Mouse (Mus musculus) embryonic facial prominence, embryonic 11.5 days (tissue): Measurements from ENCODE around the gene Tppp. TPM values are rescaled to one million over a fixed set of nuclear protein-coding genes. Genes with fewer than 3 reads are reported as not detected.
"Not testable (repeated sequence)": the region's sequence is repeated elsewhere in the genome, so short reads cannot be mapped to it uniquely, and the experiment has no call there.

Experiments
- ATAC-seq: fragments of 200-750 bp; cut with Nextera tagmentation; replicated peaks from 2 replicates; pipeline ENCODE4 v1.8.0; 2017; ENCODE audit warnings: low read depth; ENCODE audit not compliant: insufficient number of reproducible peaks, low FRiP score, low TSS enrichment
- DNase-seq: peaks from one replicate; pipeline ENCODE4 v3.0.0-alpha.2; 2015; ENCODE audit warnings: low spot score
- H3K27ac ChIP-seq: fragments of 300-500 bp; sonication (generic); replicated peaks from 2 replicates; pipeline ENCODE4 v1.5.1; 2014; ENCODE audit warnings: mild to moderate bottlenecking, low read depth, low read length, control low read depth
- H3K27me3 ChIP-seq: fragments of 300-500 bp; sonication (generic); 2 replicates; pipeline ENCODE4 v1.6.1; 2014; ENCODE audit warnings: mild to moderate bottlenecking, low read length, moderate library complexity, mixed read lengths; ENCODE audit not compliant: control insufficient read depth, insufficient read depth
- H3K36me3 ChIP-seq: fragments of 300-500 bp; sonication (generic); replicated peaks from 2 replicates; pipeline ENCODE4 v1.6.1; 2014; ENCODE audit warnings: low read depth, mild to moderate bottlenecking, low read length, moderate library complexity, mixed read lengths; ENCODE audit not compliant: control insufficient read depth, insufficient read depth
- H3K4me1 ChIP-seq: fragments of 300-500 bp; sonication (generic); 2 replicates; pipeline ENCODE4 v1.6.1; 2014; ENCODE audit warnings: low read length, mixed read lengths; ENCODE audit not compliant: control insufficient read depth, insufficient read depth
- H3K4me2 ChIP-seq: fragments of 300-500 bp; sonication (generic); 2 replicates; pipeline ENCODE4 v1.6.1; 2014; ENCODE audit warnings: low read depth, mild to moderate bottlenecking, control low read depth, low read length, moderate library complexity
- H3K4me3 ChIP-seq: fragments of 300-500 bp; sonication (generic); 2 replicates; pipeline ENCODE4 v1.5.1; 2014; ENCODE audit warnings: low read depth, low read length, control low read depth
- H3K9ac ChIP-seq: fragments of 300-500 bp; sonication (generic); replicated peaks from 2 replicates; pipeline ENCODE4 v1.6.1; 2014; ENCODE audit warnings: mild to moderate bottlenecking, control low read depth, low read length
- H3K9me3 ChIP-seq: fragments of 300-500 bp; sonication (generic); replicated peaks from 2 replicates; pipeline ENCODE4 v1.6.1; 2016; ENCODE audit warnings: mild to moderate bottlenecking, low read length, inconsistent platforms, mixed read lengths; ENCODE audit not compliant: control insufficient read depth
- WGBS: fragments of 180-500 bp; shearing (Covaris S2); extraction: QIAGEN DNeasy Blood & Tissue Kit; methylation state at CpG from one replicate; pipeline ENCODE4 v1.1.7; 2014; 5-methylcytosine and 5-hydroxymethylcytosine counted together
- polyA plus RNA-seq: library from polyadenylated mRNA; unstranded; fragments of >200 nt; fragmentation: Nextera tagmentation; extraction: Ambion mirVana; gene quantifications from 2 replicates; pipeline ENCODE4 v1.2.1, GENCODE M21; 2014

The Tppp gene
- polyA plus RNA-seq, 1 experiment from 2014 or later: 1.7 TPM

DNA sequence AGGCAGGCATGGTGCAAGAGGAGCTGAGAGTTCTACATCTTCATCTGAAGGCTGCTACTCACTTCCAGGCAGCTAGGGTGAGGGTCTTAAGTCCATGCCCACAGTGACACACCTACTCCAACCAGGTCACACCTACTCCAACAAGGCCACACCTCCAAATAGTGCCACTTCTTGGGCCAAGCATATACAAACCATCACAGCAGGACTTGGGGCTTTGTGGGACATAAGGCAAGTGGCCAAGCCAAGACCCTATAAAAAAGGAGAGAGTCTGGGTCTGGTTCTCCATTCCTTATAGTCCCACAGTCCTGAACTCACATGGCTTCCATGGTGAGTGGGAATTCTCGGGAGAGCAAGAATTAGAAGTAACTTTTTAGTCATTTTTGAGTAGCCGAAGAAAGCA is 991 bp upstream of the Tppp start:
- not testable (repeated sequence) for DNase-seq, H3K4me3 ChIP-seq, H3K4me2 ChIP-seq, H3K9me3 ChIP-seq, H3K4me1 ChIP-seq, H3K36me3 ChIP-seq, H3K9ac ChIP-seq, H3K27ac ChIP-seq, ATAC-seq
- WGBS: 86% methylated on average over 2 of the region's 2 CpGs
- peaks cover 13% of the 10 kb centered on the region; the same call in 1 of the 2 replicates for H3K27me3 ChIP-seq

- Histone ChIP-seq H3K9me3 (no peaks in the 10 kb centered on the region), H3K4me1 (no peaks in the 10 kb centered on the region), H3K9ac (peak overlapping the region; percentile 22), H3K27ac (no peak overlapping the region), H3K4me3 (peak overlapping the region; percentile 38), H3K36me3 (no peaks in the 10 kb centered on the region), H3K27me3 (peaks cover 13% of the 10 kb centered on the region; the same call in 1 of the 2 replicates), H3K4me2 (peak overlapping the region; percentile 97)
- ATAC-seq: peak; percentile 17; the same call in 1 of the 2 replicates
- peak; percentile 83 for DNase-seq
- under 1% methylated on average over 55 of the region's 55 CpGs for WGBS
Observed at GRCm38 (mm10) chr13:74009791-74010614, 796 bp downstream of the Tppp start.

GRCm38 (mm10) chr13:74010678-74011077 is 1.5 kb downstream of the Tppp start:
- DNase-seq (no peak), ATAC-seq (no peak)
- no peaks in the 10 kb centered on the region for H3K9me3 ChIP-seq
- H3K36me3 ChIP-seq: no peaks in the 10 kb centered on the region
- no peak overlapping the region for H3K9ac ChIP-seq
- H3K27me3 ChIP-seq: peaks cover 13% of the 10 kb centered on the region; the same call in 1 of the 2 replicates
- H3K4me3 ChIP-seq: no peak overlapping the region; the same call in 1 of the 2 replicates
- H3K27ac ChIP-seq: no peak overlapping the region
- H3K4me1 ChIP-seq: no peaks in the 10 kb centered on the region
- peak overlapping the region; percentile 97 for H3K4me2 ChIP-seq
- WGBS: 16% methylated on average over 3 of the region's 3 CpGs

- H3K27me3 ChIP-seq: peaks cover 2% of the 10 kb centered on the region; the same call in 1 of the 2 replicates
- H3K27ac ChIP-seq: no peak overlapping the region
- 70% methylated on average over 4 of the region's 4 CpGs for WGBS
- H3K4me2 ChIP-seq: no peak overlapping the region
- ATAC-seq (no peak), DNase-seq (no peak)
- H3K36me3 ChIP-seq: no peaks in the 10 kb centered on the region
- H3K4me3 ChIP-seq: no peak overlapping the region
- no peaks in the 10 kb centered on the region for H3K9me3 ChIP-seq
- H3K4me1 ChIP-seq: no peaks in the 10 kb centered on the region
- no peak overlapping the region for H3K9ac ChIP-seq
Observed at GRCm38 (mm10) chr13:74015908-74016307, 6.7 kb downstream of the Tppp start.

GRCm38 (mm10) chr13:74017426-74017825 is 8.2 kb downstream of the Tppp start:
- H3K4me2 ChIP-seq: no peak overlapping the region
- 72% methylated on average over 4 of the region's 4 CpGs for WGBS
- no peak overlapping the region for H3K27ac ChIP-seq
- no peak for ATAC-seq
- H3K9me3 ChIP-seq: no peaks in the 10 kb centered on the region
- H3K36me3 ChIP-seq: no peaks in the 10 kb centered on the region
- DNase-seq: no peak
- H3K27me3 ChIP-seq: no peaks in the 10 kb centered on the region
- no peak overlapping the region for H3K9ac ChIP-seq
- no peak overlapping the region for H3K4me3 ChIP-seq
- no peaks in the 10 kb centered on the region for H3K4me1 ChIP-seq

- WGBS: 88% methylated on average over 8 of the region's 8 CpGs
- not testable (repeated sequence) for H3K9me3 ChIP-seq, DNase-seq, H3K36me3 ChIP-seq, H3K27ac ChIP-seq, ATAC-seq, H3K27me3 ChIP-seq, H3K4me3 ChIP-seq, H3K4me1 ChIP-seq, H3K9ac ChIP-seq, H3K4me2 ChIP-seq
Observed at GRCm38 (mm10) chr13:74019006-74019405, 9.8 kb downstream of the Tppp start.

- Histone ChIP-seq H3K9me3 (no peaks in the 10 kb centered on the region), H3K36me3 (no peaks in the 10 kb centered on the region), H3K4me1 (no peaks in the 10 kb centered on the region), H3K27ac (no peak overlapping the region), H3K4me3 (no peak overlapping the region), H3K9ac (no peak overlapping the region), H3K4me2 (no peak overlapping the region), H3K27me3 (no peaks in the 10 kb centered on the region)
- ATAC-seq: no peak
- no peak for DNase-seq
- 73% methylated on average over 4 of the region's 4 CpGs for WGBS
Observed at GRCm38 (mm10) chr13:74025151-74026081, 16.2 kb downstream of the Tppp start.
